Mouse (Mus musculus): ENCODE measurements around the gene Ctc1. TPM values are rescaled to one million over a fixed set of nuclear protein-coding genes. Genes with fewer than 3 reads are reported as not detected.

Ctc1 gene
- polyA plus RNA-seq, 1 experiment from 2014 or later, result 54.4 TPM

- no peak overlapping the region for H3K9ac ChIP-seq
Observed at GRCm38 (mm10) chr11:69067601-69068000, 51.9 kb downstream of the Ctc1 start.

GRCm38 (mm10) chr11:69070093-69070492, 54.4 kb downstream of the Ctc1 start:
- peaks cover 25% of the 10 kb centered on the region for H3K4me1 ChIP-seq (replicated peaks; ENCODE audit: control insufficient read depth, insufficient read depth, low read length)
- peak overlapping the region; percentile 85 for H3K4me2 ChIP-seq (replicated peaks)
- no peak for DNase-seq (ENCODE audit: low spot score)
- under 1% methylated on average over 13 of the region's 13 CpGs for WGBS
- no peaks in the 10 kb centered on the region for H3K27me3 ChIP-seq (ENCODE audit: control insufficient read depth, insufficient read depth, low read length)
- H3K9ac ChIP-seq, result peak overlapping the region; percentile 84
- ATAC-seq (ENCODE audit: low FRiP score), result peak; percentile 13; the same call in 1 of the 2 replicates
- H3K4me3 ChIP-seq (replicated peaks; ENCODE audit: low read length), result peak overlapping the region; percentile 55
- H3K9me3 ChIP-seq (ENCODE audit: control insufficient read depth, low read length), result no peaks in the 10 kb centered on the region
- H3K27ac ChIP-seq, result peak overlapping the region; percentile 91
- H3K36me3 ChIP-seq (replicated peaks; ENCODE audit: control insufficient read depth, insufficient read depth), result no peaks in the 10 kb centered on the region

More at GRCm38 (mm10) chr11:69067601-69068000, 51.9 kb downstream of the Ctc1 start:
- H3K36me3 ChIP-seq (replicated peaks; ENCODE audit: control insufficient read depth, insufficient read depth), result no peaks in the 10 kb centered on the region
- H3K4me1 ChIP-seq (replicated peaks; ENCODE audit: control insufficient read depth, insufficient read depth, low read length), result peaks cover 25% of the 10 kb centered on the region
- H3K4me2 ChIP-seq (replicated peaks), result no peak overlapping the region
- no peaks in the 10 kb centered on the region for H3K9me3 ChIP-seq (ENCODE audit: control insufficient read depth, low read length)
- no peaks in the 10 kb centered on the region for H3K27me3 ChIP-seq (ENCODE audit: control insufficient read depth, insufficient read depth, low read length)
- no peak overlapping the region for H3K4me3 ChIP-seq (replicated peaks; ENCODE audit: low read length)
- DNase-seq (ENCODE audit: low spot score) (no peak), ATAC-seq (ENCODE audit: low FRiP score) (no peak)
- H3K27ac ChIP-seq, result no peak overlapping the region
- 59% methylated on average over 6 of the region's 6 CpGs for WGBS

- Histone ChIP-seq H3K4me1 (replicated peaks; ENCODE audit: control insufficient read depth, insufficient read depth, low read length) (peaks cover 24% of the 10 kb centered on the region), H3K27me3 (ENCODE audit: control insufficient read depth, insufficient read depth, low read length) (no peaks in the 10 kb centered on the region), H3K9ac (peak within 1 kb of the TSS; percentile 84), H3K4me2 (replicated peaks) (peak within 1 kb of the TSS; percentile 85), H3K36me3 (replicated peaks; ENCODE audit: control insufficient read depth, insufficient read depth) (no peaks in the 10 kb centered on the region), H3K27ac (peak within 1 kb of the TSS; percentile 91), H3K9me3 (ENCODE audit: control insufficient read depth, low read length) (no peaks in the 10 kb centered on the region), H3K4me3 (replicated peaks; ENCODE audit: low read length) (peak within 1 kb of the TSS; percentile 55)
- peak; percentile 93 for DNase-seq (ENCODE audit: low spot score)
- WGBS, result under 1% methylated on average over 47 of the region's 47 CpGs
- ATAC-seq (ENCODE audit: low FRiP score), result peak; percentile 89
Observed at GRCm38 (mm10) chr11:69070590-69071222, 55.0 kb downstream of the Ctc1 start, which contains the start of gene Tmem107. Tmem107 (plus strand) TSS chr11:69070806.

- H3K9ac ChIP-seq, result peak overlapping the region; percentile 84
- ATAC-seq (ENCODE audit: low FRiP score) (no peak), DNase-seq (ENCODE audit: low spot score) (no peak)
- peak overlapping the region; percentile 91 for H3K27ac ChIP-seq
- 21% methylated on average over 9 of the region's 9 CpGs for WGBS
- peak overlapping the region; percentile 55 for H3K4me3 ChIP-seq (replicated peaks; ENCODE audit: low read length)
- H3K9me3 ChIP-seq (ENCODE audit: control insufficient read depth, low read length), result no peaks in the 10 kb centered on the region
- H3K4me2 ChIP-seq (replicated peaks), result peak overlapping the region; percentile 85
- no peaks in the 10 kb centered on the region for H3K36me3 ChIP-seq (replicated peaks; ENCODE audit: control insufficient read depth, insufficient read depth)
- H3K4me1 ChIP-seq (replicated peaks; ENCODE audit: control insufficient read depth, insufficient read depth, low read length), result peaks cover 18% of the 10 kb centered on the region
- no peaks in the 10 kb centered on the region for H3K27me3 ChIP-seq (ENCODE audit: control insufficient read depth, insufficient read depth, low read length)
Observed at GRCm38 (mm10) chr11:69071262-69071661, 55.6 kb downstream of the Ctc1 start.

- peak overlapping the region; percentile 98 for H3K27ac ChIP-seq
- H3K9me3 ChIP-seq (ENCODE audit: control insufficient read depth, low read length), result no peaks in the 10 kb centered on the region
- H3K4me3 ChIP-seq (replicated peaks; ENCODE audit: low read length), result peak overlapping the region; percentile 29
- peak overlapping the region; percentile 74 for H3K9ac ChIP-seq
- no peaks in the 10 kb centered on the region for H3K36me3 ChIP-seq (replicated peaks; ENCODE audit: control insufficient read depth, insufficient read depth)
- DNase-seq (ENCODE audit: low spot score) (no peak), ATAC-seq (ENCODE audit: low FRiP score) (no peak)
- H3K4me1 ChIP-seq (replicated peaks; ENCODE audit: control insufficient read depth, insufficient read depth, low read length), result peaks cover 13% of the 10 kb centered on the region
- no peaks in the 10 kb centered on the region for H3K27me3 ChIP-seq (ENCODE audit: control insufficient read depth, insufficient read depth, low read length)
- peak overlapping the region; percentile 57 for H3K4me2 ChIP-seq (replicated peaks)
- whole genome bisulfite sequencing, result 85% methylated on average over 11 of the region's 11 CpGs
Observed at GRCm38 (mm10) chr11:69072234-69072633, 56.5 kb downstream of the Ctc1 start.

GRCm38 (mm10) chr11:69072666-69073064, 57.0 kb downstream of the Ctc1 start:
- ATAC-seq (ENCODE audit: low FRiP score) (no peak), DNase-seq (ENCODE audit: low spot score) (peak; percentile 35)
- H3K36me3 ChIP-seq (replicated peaks; ENCODE audit: control insufficient read depth, insufficient read depth), result no peaks in the 10 kb centered on the region
- peak overlapping the region; percentile 57 for H3K4me2 ChIP-seq (replicated peaks)
- H3K27ac ChIP-seq, result peak overlapping the region; percentile 98
- H3K4me1 ChIP-seq (replicated peaks; ENCODE audit: control insufficient read depth, insufficient read depth, low read length), result peaks cover 13% of the 10 kb centered on the region
- 12% methylated on average over 9 of the region's 9 CpGs for WGBS
- peak overlapping the region; percentile 74 for H3K9ac ChIP-seq
- H3K4me3 ChIP-seq (replicated peaks; ENCODE audit: low read length), result peak overlapping the region; percentile 29
- H3K9me3 ChIP-seq (ENCODE audit: control insufficient read depth, low read length), result no peaks in the 10 kb centered on the region
- H3K27me3 ChIP-seq (ENCODE audit: control insufficient read depth, insufficient read depth, low read length), result no peaks in the 10 kb centered on the region

- H3K4me2 ChIP-seq (replicated peaks), result peak overlapping the region; percentile 57
Observed at GRCm38 (mm10) chr11:69073065-69073888, 57.6 kb downstream of the Ctc1 start.

GRCm38 (mm10) chr11:69073951-69074775, 58.5 kb downstream of the Ctc1 start:
- ATAC-seq (ENCODE audit: low FRiP score) (no peak), DNase-seq (ENCODE audit: low spot score) (no peak)
- peak overlapping the region; percentile 57; the same call in 1 of the 2 replicates for H3K4me2 ChIP-seq (replicated peaks)
- WGBS, result 44% methylated on average over 6 of the region's 6 CpGs
- peak overlapping the region; percentile 98 for H3K27ac ChIP-seq
- H3K27me3 ChIP-seq (ENCODE audit: control insufficient read depth, insufficient read depth, low read length), result no peaks in the 10 kb centered on the region
- H3K4me3 ChIP-seq (replicated peaks; ENCODE audit: low read length), result no peak overlapping the region
- H3K9ac ChIP-seq, result no peak overlapping the region
- H3K36me3 ChIP-seq (replicated peaks; ENCODE audit: control insufficient read depth, insufficient read depth), result no peaks in the 10 kb centered on the region
- H3K9me3 ChIP-seq (ENCODE audit: control insufficient read depth, low read length), result no peaks in the 10 kb centered on the region
- H3K4me1 ChIP-seq (replicated peaks; ENCODE audit: control insufficient read depth, insufficient read depth, low read length), result peaks cover 13% of the 10 kb centered on the region

More at GRCm38 (mm10) chr11:69073065-69073888, 57.6 kb downstream of the Ctc1 start:
- peak overlapping the region; percentile 29 for H3K4me3 ChIP-seq (replicated peaks; ENCODE audit: low read length)
- ATAC-seq (ENCODE audit: low FRiP score) (peak; percentile 74), DNase-seq (ENCODE audit: low spot score) (peak; percentile 96)
- peaks cover 13% of the 10 kb centered on the region for H3K4me1 ChIP-seq (replicated peaks; ENCODE audit: control insufficient read depth, insufficient read depth, low read length)
- H3K27ac ChIP-seq, result peak overlapping the region; percentile 98
- H3K9ac ChIP-seq, result peak overlapping the region; percentile 74
- no peaks in the 10 kb centered on the region for H3K9me3 ChIP-seq (ENCODE audit: control insufficient read depth, low read length)
- no peaks in the 10 kb centered on the region for H3K36me3 ChIP-seq (replicated peaks; ENCODE audit: control insufficient read depth, insufficient read depth)
- H3K27me3 ChIP-seq (ENCODE audit: control insufficient read depth, insufficient read depth, low read length), result no peaks in the 10 kb centered on the region
- under 1% methylated on average over 14 of the region's 14 CpGs for WGBS

GRCm38 (mm10) chr11:69074776-69075069, 59.0 kb downstream of the Ctc1 start:
- Histone ChIP-seq H3K4me2 (replicated peaks) (no peak overlapping the region), H3K27me3 (ENCODE audit: control insufficient read depth, insufficient read depth, low read length) (no peaks in the 10 kb centered on the region), H3K36me3 (replicated peaks; ENCODE audit: control insufficient read depth, insufficient read depth) (no peaks in the 10 kb centered on the region), H3K9ac (no peak overlapping the region), H3K27ac (no peak overlapping the region), H3K4me1 (replicated peaks; ENCODE audit: control insufficient read depth, insufficient read depth, low read length) (peaks cover 13% of the 10 kb centered on the region), H3K9me3 (ENCODE audit: control insufficient read depth, low read length) (no peaks in the 10 kb centered on the region), H3K4me3 (replicated peaks; ENCODE audit: low read length) (no peak overlapping the region)
- 50% methylated on average over 2 of the region's 2 CpGs for WGBS
- DNase-seq (ENCODE audit: low spot score) (no peak), ATAC-seq (ENCODE audit: low FRiP score) (no peak)

Data from hindbrain, embryonic 14.5 days (tissue).